Mouse (Mus musculus): ENCODE data around the gene Plxdc1.
A peak's percentile ranks its signal among the peaks of the same experiment; 100 is the strongest.

Plxdc1 gene

GRCm38 (mm10) chr11:98016177-98016576 lies 29.9 kb upstream of the Plxdc1 start:
- DNase-seq: no peak

- no peak for DNase-seq
Observed at GRCm38 (mm10) chr11:98012831-98013230, 26.6 kb upstream of the Plxdc1 start.

- DNase-seq: no peak
Observed at GRCm38 (mm10) chr11:98011716-98012115, 25.5 kb upstream of the Plxdc1 start.

GRCm38 (mm10) chr11:98008087-98008486 lies 21.8 kb upstream of the Plxdc1 start:
- DNase-seq: peak; percentile 73

- DNase-seq: no peak
Observed at GRCm38 (mm10) chr11:98005686-98006085, 19.4 kb upstream of the Plxdc1 start.

GRCm38 (mm10) chr11:98005076-98005475 lies 18.8 kb upstream of the Plxdc1 start:
- no peak for DNase-seq

- DNase-seq: no peak
Observed at GRCm38 (mm10) chr11:98004161-98004560, 17.9 kb upstream of the Plxdc1 start.

GRCm38 (mm10) chr11:98003171-98003671 lies 17.0 kb upstream of the Plxdc1 start:
- DNase-seq: peak; percentile 86

- peak; percentile 91 for DNase-seq
Observed at GRCm38 (mm10) chr11:98002627-98003026, 16.4 kb upstream of the Plxdc1 start.

- no peak for DNase-seq
Observed at GRCm38 (mm10) chr11:98001986-98002385, 15.7 kb upstream of the Plxdc1 start.

GRCm38 (mm10) chr11:98001351-98001824 lies 15.1 kb upstream of the Plxdc1 start:
- no peak for DNase-seq

GRCm38 (mm10) chr11:98000378-98001140 lies 14.3 kb upstream of the Plxdc1 start:
- no peak for DNase-seq

GRCm38 (mm10) chr11:97999748-98000147 lies 13.5 kb upstream of the Plxdc1 start:
- DNase-seq: no peak

GRCm38 (mm10) chr11:97998898-97999608 lies 12.8 kb upstream of the Plxdc1 start:
- no peak for DNase-seq

GRCm38 (mm10) chr11:97998074-97998793 lies 12.0 kb upstream of the Plxdc1 start:
- no peak for DNase-seq

GRCm38 (mm10) chr11:97997387-97997960 lies 11.2 kb upstream of the Plxdc1 start:
- DNase-seq: no peak

GRCm38 (mm10) chr11:97996691-97997090 lies 10.4 kb upstream of the Plxdc1 start:
- DNase-seq: no peak

GRCm38 (mm10) chr11:97995564-97996288 lies 9.5 kb upstream of the Plxdc1 start, which contains the start of gene Arl5c:
TSS of gene Arl5c (minus strand) at chr11:97996181.
- DNase-seq: peak; percentile 68

- peak; percentile 86 for DNase-seq
Observed at GRCm38 (mm10) chr11:97994539-97995100, 8.4 kb upstream of the Plxdc1 start.

GRCm38 (mm10) chr11:97988530-97989096 lies 2.4 kb upstream of the Plxdc1 start:
- peak; percentile 94 for DNase-seq

All from retina, postnatal 1 day (tissue).